Mouse (Mus musculus) frontal cortex, postnatal 36 days (tissue): ENCODE results near the gene Fntb.
A peak's percentile ranks its signal among the peaks of the same experiment; 100 is the strongest.
"Not testable (repeated sequence)": the region's sequence is repeated elsewhere in the genome, so short reads cannot be mapped to it uniquely, and the experiment has no call there.

ENCODE experiments used
- DNase-seq, 2 experiments: peaks; one replicate each; pipeline ENCODE4 v3.0.0; 2022; ENCODE audit warnings: low spot score in 2 of 2

Gene Fntb

GRCm38 (mm10) chr12:76792540-76792939 is 27.2 kb downstream of the Fntb start:
- not testable (repeated sequence) for DNase-seq

- no peak for DNase-seq
These were observed 30.0 kb downstream of the Fntb start, which contains the start of gene Gpx2 for GRCm38 (mm10) chr12:76795350-76795749. Gene Gpx2 (minus strand): TSS chr12:76795554.

GRCm38 (mm10) chr12:76796938-76797539 is 31.6 kb downstream of the Fntb start:
- peak in 1 of 2 experiments; percentile 52 for DNase-seq

GRCm38 (mm10) chr12:76798008-76798720 is 32.8 kb downstream of the Fntb start:
- DNase-seq: no peak

GRCm38 (mm10) chr12:76803028-76803427 is 37.6 kb downstream of the Fntb start:
- DNase-seq: peak in 1 of 2 experiments; percentile 62

GRCm38 (mm10) chr12:76803700-76804252 is 38.4 kb downstream of the Fntb start:
- no peak for DNase-seq

GRCm38 (mm10) chr12:76805056-76805811 is 39.8 kb downstream of the Fntb start:
- no peak for DNase-seq

GRCm38 (mm10) chr12:76807796-76808195 is 42.4 kb downstream of the Fntb start:
- peak; percentile 47 to 72 for DNase-seq

GRCm38 (mm10) chr12:76810491-76810890 is 45.1 kb downstream of the Fntb start:
- no peak for DNase-seq

- no peak for DNase-seq
These were observed 45.6 kb downstream of the Fntb start for GRCm38 (mm10) chr12:76811006-76811405.

- DNase-seq: no peak
These were observed 48.2 kb downstream of the Fntb start for GRCm38 (mm10) chr12:76813543-76813942.

GRCm38 (mm10) chr12:76814120-76814519 is 48.7 kb downstream of the Fntb start:
- no peak for DNase-seq

GRCm38 (mm10) chr12:76816720-76817119 is 51.3 kb downstream of the Fntb start:
- DNase-seq: no peak

- DNase-seq: no peak
These were observed 51.8 kb downstream of the Fntb start for GRCm38 (mm10) chr12:76817176-76817575.

GRCm38 (mm10) chr12:76818120-76818519 is 52.7 kb downstream of the Fntb start:
- DNase-seq: no peak

GRCm38 (mm10) chr12:76818908-76819307 is 53.5 kb downstream of the Fntb start:
- DNase-seq: peak; percentile 80 to 84

- DNase-seq: no peak
These were observed 54.4 kb downstream of the Fntb start for GRCm38 (mm10) chr12:76819816-76820215.

GRCm38 (mm10) chr12:76820615-76821014 is 55.2 kb downstream of the Fntb start:
- DNase-seq: no peak

GRCm38 (mm10) chr12:76822002-76822650 is 56.7 kb downstream of the Fntb start:
- peak; percentile 40 to 47 for DNase-seq

GRCm38 (mm10) chr12:76822651-76823041 is 57.3 kb downstream of the Fntb start, which contains the start of gene Rab15:
Gene Rab15 (minus strand): TSS chr12:76822908.
- peak; percentile 35 to 38 for DNase-seq

GRCm38 (mm10) chr12:76825283-76825682 is 59.9 kb downstream of the Fntb start:
- no peak for DNase-seq

- no peak for DNase-seq
These were observed 67.3 kb downstream of the Fntb start for GRCm38 (mm10) chr12:76832704-76833103.
